1 mouse cellular context compared by ENCODE assay signal in the genomic region with DNA sequence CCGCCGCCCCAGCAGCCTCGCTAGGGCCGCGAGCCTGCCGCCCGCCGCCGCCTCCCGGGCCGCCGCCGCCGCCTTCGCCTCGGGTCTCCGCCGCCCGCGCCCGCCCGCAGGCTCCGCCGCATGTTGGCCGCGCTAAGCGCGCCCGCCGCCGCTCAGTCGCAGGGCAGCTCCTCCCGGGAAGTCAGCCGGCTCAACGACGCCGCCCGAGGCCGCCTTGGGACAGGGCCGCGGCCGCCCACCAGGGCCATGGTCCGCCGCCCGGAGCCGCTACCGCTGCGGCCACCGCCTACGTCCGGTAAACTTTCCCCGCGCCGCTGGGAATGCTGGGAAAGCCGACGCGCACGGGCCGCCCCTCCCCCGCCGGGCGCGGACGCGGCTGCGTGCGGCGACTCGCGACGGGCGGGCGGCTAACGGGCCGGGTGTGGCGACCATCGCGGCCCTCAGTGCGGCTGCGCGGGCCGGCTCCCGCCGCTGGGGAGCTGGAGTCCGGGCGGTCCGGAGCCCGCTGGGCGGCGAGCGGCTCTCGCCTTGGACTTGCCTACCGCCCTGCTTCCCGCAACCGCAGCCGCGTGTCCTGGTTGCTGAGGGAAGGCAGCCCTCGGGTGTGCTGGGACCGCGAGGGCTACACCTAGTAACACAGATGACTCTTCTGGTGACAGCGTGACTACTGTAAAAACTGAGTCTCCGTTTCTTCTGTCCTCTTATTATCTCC.
TF ChIP-seq lines count a peak whose summit lies in the region.

Gene Sav1, minus strand, starts transcription at position 217 of the 712 bp plus-strand sequence.

TF ChIP-seq in CH12.LX, 34 proteins besides CTCF, POLR2A, EP300 and RAD21 (continued from another document):
- 0 out of 2 replicates have a peak, but pooled peaks have one; percentile 50 for TF ChIP-seq CHD1 (IDR thresholded peaks at IDR 0.05; ENCODE audit: low read depth, low read length)
- TF ChIP-seq ZNF384 (IDR thresholded peaks at IDR 0.05; ENCODE audit: low read depth, low read length) = no peak
- TF ChIP-seq ELF1 (IDR thresholded peaks at IDR 0.05; ENCODE audit: low read depth, low read length) = peak; percentile 59; the same call in 1 of the 2 replicates
- peak; percentile 85 for TF ChIP-seq ZMIZ1 (IDR thresholded peaks at IDR 0.05; ENCODE audit: low read depth, low read length)
- 0 out of 2 replicates have a peak, but pooled peaks have one; percentile 41 for TF ChIP-seq MAZ (IDR thresholded peaks at IDR 0.05; ENCODE audit: low read depth, low read length)
- peak; percentile 62 for TF ChIP-seq SIN3A (IDR thresholded peaks at IDR 0.05; ENCODE audit: low read length)
- TF ChIP-seq USF1 (IDR thresholded peaks at IDR 0.05; ENCODE audit: low read depth, low read length) = no peak
- TF ChIP-seq USF2 (conservative IDR thresholded peaks at IDR 0.05; ENCODE audit: low read depth, low read length) = no peak
- TF ChIP-seq MEF2A (IDR thresholded peaks at IDR 0.05; ENCODE audit: borderline replicate concordance, low read depth, low read length) = peak; percentile 48
- no peak for TF ChIP-seq MAFK (IDR thresholded peaks at IDR 0.05; ENCODE audit: insufficient replicate concordance, low read length)
- TF ChIP-seq JUND (conservative IDR thresholded peaks at IDR 0.05; ENCODE audit: low read depth, low read length) = no peak
- 0 out of 2 replicates have a peak, but pooled peaks have one; percentile 9 for TF ChIP-seq KAT2A (IDR thresholded peaks at IDR 0.05; ENCODE audit: insufficient replicate concordance, low read length)
- peak; percentile 67; the same call in 1 of the 2 replicates for TF ChIP-seq MXI1 (IDR thresholded peaks at IDR 0.05; ENCODE audit: low read depth, low read length)
- TF ChIP-seq BHLHE40 (IDR thresholded peaks at IDR 0.05; ENCODE audit: low read depth, low read length) = peak; percentile 81
- no peak for TF ChIP-seq JUN (IDR thresholded peaks at IDR 0.05; ENCODE audit: insufficient read depth, low read depth, low read length)
- no peak for TF ChIP-seq ZC3H11A (IDR thresholded peaks at IDR 0.05; ENCODE audit: low read depth, low read length)
- TF ChIP-seq ZKSCAN1 (IDR thresholded peaks at IDR 0.05; ENCODE audit: borderline replicate concordance, low read depth, low read length) = no peak
- no peak for TF ChIP-seq ETS1 (conservative IDR thresholded peaks at IDR 0.05; ENCODE audit: low read depth, low read length)
- TF ChIP-seq TCF12 (IDR thresholded peaks at IDR 0.05; ENCODE audit: low read depth, low read length) = peak; percentile 85
- no peak for TF ChIP-seq POLR2AphosphoS2 (IDR thresholded peaks at IDR 0.05; ENCODE audit: low read depth, low read length)
- TF ChIP-seq NRF1 (IDR thresholded peaks at IDR 0.05; ENCODE audit: low read depth, low read length) = peak; percentile 95
TF ChIP-seq in CH12.LX: peak in this region for 19.
